Mouse (Mus musculus) monocyte, adult 2 months (primary cell): ENCODE results near the gene Defb48.

Source experiments
- DNase-seq, 2 experiments: peaks; one replicate each; pipeline ENCODE4 v3.0.0; 2022; ENCODE audit warnings: low spot score in 2 of 2, low read depth in 1 of 2

Gene Defb48

DNA sequence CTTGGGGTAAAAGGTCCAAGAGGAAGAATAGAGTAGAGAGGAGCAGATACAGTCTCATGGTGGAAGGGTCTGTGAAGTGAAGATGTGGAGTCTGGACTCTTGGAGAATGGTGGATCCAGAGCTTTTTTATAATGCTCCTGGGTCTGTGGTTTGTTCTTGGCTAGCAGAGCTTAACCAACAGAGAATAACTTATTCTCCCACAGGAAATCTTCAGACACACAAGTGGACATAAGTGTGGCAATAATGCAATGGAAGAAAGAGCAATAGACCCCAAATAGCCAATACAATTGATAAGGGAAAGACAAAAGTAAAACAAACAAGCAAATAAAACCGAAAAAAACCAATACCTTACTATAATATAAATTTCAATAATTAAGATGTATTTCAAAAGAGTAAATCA, at the start of gene Defb48:
TSS of gene Defb48 (minus strand) at position 101 of the 400 bp plus-strand sequence.
- DNase-seq: no peak

DNA sequence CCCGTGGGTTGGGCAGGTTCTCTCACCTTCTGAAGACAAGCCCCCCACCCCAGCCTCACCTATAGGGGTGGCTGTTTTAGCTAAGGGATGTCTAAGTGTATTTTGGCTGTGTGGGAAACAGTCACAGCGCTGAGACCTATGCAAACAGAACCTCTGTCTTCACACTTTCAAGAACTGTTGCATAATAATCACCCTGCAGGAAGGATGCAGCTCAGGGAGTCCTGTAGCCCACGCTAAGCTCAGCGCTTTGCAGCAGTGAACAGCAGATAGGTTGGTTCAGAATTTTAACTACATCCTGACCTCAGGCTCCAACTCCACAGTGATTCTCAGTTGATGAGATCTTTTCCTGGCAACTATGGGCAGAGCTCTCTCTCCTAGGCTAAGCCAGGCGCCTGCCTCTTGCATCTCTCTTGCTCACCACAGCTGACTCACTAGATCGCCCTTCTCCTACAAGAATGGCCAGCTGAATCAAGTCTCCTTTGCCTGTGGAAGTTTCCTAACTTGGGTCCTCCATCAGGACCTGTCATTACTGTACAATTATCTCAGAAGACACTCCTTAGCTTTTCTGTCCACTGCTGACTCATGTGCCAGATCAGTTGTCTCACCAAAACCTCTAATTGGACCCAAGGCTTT, 36.3 kb upstream of the Defb48 start:
- no peak for DNase-seq

- no peak for DNase-seq
Observed at GRCm38 (mm10) chr14:63014667-63015066, 30.4 kb upstream of the Defb48 start.

GRCm38 (mm10) chr14:63013082-63013481, 28.8 kb upstream of the Defb48 start:
- no peak for DNase-seq

GRCm38 (mm10) chr14:63011471-63011870, 27.2 kb upstream of the Defb48 start, which contains the start of gene Defb43:
Gene Defb43, plus strand, starts transcription at chr14:63011771.
- no peak for DNase-seq

DNA sequence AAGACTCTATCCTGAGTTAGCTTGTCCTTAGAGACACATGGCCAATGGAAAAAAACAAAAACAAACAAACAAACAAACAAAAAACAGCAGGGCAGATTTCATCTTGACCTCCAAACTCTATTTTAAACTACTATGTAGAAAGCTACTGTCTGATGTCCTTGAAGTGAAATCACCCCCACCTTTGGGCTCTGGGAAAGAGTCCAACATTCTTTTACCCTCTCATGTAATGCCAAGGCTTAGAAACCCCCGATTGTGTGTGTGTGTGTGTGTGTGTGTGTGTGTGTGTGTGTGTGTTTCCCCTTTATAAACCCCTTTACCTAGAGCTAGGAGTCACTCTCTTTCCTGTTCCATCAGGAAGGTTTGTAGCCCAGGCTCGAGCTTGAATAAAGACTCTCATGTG, 18.3 kb upstream of the Defb48 start:
- no peak for DNase-seq

DNA sequence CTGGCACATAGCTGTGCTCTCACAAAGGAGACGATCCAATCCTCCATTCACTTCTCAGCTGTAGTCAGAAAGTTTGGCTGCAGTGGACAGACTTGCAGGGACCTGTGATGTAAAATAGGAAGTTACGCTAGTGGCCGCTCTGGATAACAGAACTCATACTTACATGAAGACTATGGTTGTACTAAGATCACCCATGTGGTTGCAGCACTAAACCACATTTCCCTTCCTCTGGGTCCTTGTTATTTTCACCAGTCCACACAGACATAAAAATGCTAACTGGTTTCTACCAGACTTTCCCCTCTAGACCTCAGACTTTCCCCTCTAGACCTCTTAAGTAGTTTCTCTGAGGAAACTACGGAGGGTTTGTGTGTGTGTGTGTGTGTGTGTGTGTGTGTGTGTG, 14.7 kb upstream of the Defb48 start:
- no peak for DNase-seq

DNA sequence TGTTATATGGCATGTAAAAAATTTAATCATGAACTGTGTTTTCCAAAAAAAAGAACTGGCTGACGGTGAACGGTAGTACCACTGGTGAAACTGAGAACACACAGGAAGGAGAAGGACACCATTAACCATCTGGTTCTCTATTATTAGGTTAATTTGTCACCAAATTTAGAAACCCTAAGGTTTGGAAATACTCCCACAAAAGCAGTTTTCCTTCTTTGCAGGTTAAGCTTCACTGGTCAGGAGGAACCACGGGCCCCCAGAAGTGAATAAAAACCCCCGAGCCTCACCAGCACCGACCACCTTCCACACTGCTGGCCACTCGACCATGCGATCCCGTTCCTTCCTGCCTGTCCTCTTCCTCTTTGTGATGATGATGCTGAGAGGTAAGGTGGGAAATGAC, 13.5 kb upstream of the Defb48 start, which contains the start of gene Defb47:
TSS of gene Defb47 (plus strand) at position 301 of the 400 bp plus-strand sequence.
- no peak for DNase-seq

- DNase-seq: no peak
Observed at GRCm38 (mm10) chr14:62991849-62992510, 7.7 kb upstream of the Defb48 start.

DNA sequence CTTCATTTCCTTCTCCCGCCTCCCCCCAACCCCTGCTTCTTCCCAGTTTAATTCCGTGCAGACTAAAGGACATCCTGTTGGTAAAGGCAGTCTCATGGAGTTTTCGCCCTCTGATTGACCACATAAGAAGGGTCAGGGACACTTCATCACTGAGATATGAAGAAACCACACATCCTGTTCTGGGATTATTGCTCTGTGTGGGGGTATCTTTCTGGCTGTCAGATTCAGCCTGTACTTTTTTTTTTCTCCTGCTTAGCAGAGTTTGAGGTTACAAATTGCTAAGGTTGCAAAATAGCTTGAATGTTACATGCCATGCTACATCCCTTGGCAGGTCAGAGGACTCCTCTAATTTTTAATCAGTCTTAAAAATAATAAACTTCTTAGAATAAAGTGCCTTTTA, 7.0 kb upstream of the Defb48 start:
- no peak for DNase-seq

- DNase-seq: no peak
Observed at GRCm38 (mm10) chr14:62979815-62980214, 4.5 kb downstream of the Defb48 start.

DNA sequence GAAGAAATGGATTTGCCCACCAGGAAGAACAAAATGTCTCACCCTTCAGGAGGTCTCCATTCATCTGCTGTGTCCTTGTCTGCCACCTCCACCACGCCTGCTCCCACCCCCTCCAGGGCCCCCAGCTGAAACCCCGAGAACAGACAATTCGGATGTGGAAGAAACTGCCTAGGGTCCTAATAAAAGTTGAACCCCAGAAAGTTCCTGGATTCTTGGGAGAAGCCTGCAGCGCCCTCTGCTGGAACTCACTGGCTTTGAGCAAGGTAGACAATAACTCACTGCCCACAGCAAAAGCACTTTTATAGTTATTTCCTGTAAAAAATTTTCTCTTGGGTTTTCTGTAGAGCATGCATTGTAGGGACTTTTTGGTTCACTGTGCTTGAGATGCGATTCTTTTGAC, 9.3 kb downstream of the Defb48 start:
- DNase-seq: peak in 1 of 2 experiments; percentile 35

GRCm38 (mm10) chr14:62965811-62966520, 18.3 kb downstream of the Defb48 start:
- DNase-seq: no peak

DNA sequence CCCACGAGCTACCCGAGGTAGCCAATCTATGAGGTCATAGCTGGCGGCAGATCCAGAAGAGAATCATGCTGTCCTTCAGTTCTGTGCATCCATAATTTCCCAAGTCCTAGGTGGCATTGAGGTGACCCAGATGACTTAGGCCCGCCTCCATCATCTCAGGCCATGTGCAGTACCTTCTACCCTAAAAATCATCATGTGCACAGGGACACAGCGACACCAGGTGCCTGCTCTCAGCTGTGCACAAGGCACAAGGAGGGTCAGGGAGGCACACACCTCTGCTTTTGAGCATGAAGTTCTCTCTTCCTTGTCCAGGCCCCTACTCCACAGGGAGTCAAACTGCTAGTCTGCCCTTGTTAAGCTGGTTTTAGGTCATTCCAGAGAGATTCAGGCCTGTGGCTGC, 19.0 kb downstream of the Defb48 start:
- DNase-seq: no peak

GRCm38 (mm10) chr14:62963632-62964031, 20.7 kb downstream of the Defb48 start:
- no peak for DNase-seq

GRCm38 (mm10) chr14:62956091-62956490, 28.2 kb downstream of the Defb48 start:
- DNase-seq: no peak

GRCm38 (mm10) chr14:62946794-62947193, 37.5 kb downstream of the Defb48 start:
- no peak for DNase-seq

DNA sequence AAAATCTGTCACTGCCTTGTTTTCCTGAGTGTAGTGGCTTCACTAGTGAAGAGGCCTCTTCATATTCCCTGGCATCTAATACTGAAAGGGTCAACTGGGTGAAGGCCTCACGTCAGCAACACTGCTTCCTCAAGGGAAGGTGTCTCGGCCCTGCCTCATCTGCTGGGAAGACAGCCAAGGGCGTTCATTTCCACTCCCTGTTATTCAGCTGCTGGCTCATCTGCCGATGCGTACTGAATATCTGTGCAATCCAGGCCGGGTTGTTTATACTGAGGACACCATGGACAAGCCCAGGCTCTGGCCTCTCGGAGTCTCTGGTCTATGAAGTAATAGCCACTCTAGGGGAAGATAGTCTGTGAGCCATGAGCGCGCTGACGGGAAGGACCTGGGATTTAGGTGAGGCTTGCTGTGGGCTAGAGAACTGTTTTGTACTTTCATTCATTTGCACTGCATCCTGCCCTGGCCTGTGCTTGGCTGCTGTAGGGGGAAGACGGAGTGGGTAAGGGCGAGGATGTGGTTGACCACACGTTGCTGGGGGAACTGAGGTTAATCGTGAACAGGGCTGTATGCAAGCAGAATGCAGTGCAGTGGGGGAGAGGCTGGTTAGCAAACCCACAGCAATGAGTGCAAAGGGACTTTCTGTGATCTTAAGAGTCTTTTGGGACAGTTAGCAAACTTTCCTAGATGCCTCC, 43.8 kb downstream of the Defb48 start:
- DNase-seq: peak; percentile 15 to 32

DNA sequence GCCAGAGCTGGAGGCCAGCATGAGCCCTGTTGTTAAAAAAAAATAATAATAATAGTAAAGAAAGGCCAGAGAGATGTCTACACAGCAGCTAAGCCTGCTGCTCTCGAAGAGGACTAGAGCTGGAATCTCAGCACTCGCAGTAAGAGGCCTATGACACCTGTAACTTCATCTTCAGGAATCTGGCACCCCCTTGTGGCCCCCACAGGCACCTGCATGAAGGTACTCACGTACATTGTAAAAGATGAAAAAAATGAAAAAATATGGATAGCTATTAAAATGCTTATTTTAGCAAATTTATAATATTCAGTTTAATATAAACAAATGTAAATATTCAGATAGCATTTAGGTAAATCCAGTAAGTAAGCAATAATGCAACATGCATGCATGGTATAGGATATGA, 44.9 kb downstream of the Defb48 start:
- DNase-seq: no peak

DNA sequence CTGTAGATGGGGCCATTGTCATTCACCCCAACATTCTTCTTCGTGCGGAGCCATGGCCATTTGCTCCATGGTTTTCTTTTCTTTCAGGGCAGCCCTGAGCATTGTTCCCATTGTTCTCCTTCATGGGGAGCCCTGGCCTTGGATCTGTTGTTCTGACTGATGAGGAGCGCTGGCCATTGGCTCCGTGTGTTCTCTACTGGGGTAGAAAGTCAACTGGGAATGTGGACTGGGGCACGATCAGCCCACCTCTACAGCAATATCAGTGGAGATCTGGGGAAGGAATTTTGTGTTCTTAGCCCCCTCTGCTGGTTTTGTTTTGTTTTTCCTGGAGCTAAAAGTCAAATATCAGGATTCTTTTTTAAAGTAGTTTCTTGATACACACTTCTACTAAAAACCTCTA, 46.6 kb downstream of the Defb48 start:
- no peak for DNase-seq

DNA sequence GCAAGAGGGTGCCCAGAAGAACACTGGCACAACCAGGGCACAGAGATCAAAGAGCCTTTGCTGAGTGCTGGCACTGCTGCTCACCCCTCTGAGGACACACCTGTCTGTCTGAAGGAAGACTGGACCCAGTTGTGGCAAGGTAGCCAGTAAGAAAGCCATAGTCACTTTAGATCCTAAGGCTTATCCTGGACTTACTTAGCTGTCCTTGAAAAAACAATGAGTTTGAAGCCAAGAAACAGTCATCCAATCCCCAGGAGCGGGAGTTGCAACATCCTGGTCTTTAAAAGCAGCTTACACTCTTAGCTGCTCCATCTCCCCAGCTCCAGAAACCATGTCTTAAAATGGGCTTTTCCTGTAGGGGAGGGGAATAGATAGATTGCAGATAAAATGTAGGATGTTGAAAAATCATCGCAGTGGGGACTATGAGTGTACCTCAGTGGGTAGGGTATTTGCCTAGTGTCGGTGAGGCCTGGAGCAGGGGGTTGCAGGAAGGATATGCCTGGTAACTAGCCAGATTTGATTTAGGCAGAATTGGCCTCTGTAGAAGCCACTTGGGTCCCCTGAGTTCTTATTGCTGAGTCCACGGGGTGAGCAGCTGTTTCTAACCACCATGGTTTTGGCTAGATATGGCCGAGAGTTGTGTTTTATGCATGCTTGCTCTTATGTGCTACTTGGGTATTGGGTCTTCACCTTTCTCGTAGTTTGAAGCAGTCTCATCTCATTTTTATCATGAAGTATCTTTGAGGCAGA, 47.5 kb downstream of the Defb48 start:
- DNase-seq: no peak
